Mouse (Mus musculus) limb, embryonic 15.5 days (tissue): ENCODE measurements around the gene Opn1sw. TPM values are rescaled to one million over a fixed set of nuclear protein-coding genes. Genes with fewer than 3 reads are reported as not detected.

Source experiments
- microRNA-seq: library from miRNA; unstranded; fragments of <30 nt; microRNA quantifications from one replicate; pipeline ENCODE4, GENCODE M21; 2016
- polyA plus RNA-seq: library from polyadenylated mRNA; unstranded; fragments of >200 nt; fragmentation: Nextera tagmentation; extraction: Ambion mirVana; gene quantifications from 2 replicates; pipeline ENCODE4 v1.2.1, GENCODE M21; 2015

The Opn1sw gene
- polyA plus RNA-seq, 1 experiment from 2014 or later = 1.1 TPM

Small RNA genes lying within 50 kb of the gene (microRNA-seq; reads per million reads assigned to microRNA genes)
- gene Gm26220 (not detected), gene Gm44354 (not detected)

Other genes with a start within 250 kb of the Opn1sw start
- gene Rbm28, start 223.5 kb downstream of the Opn1sw start, polyA plus RNA-seq = 30.7 and 31.5 TPM in 2 replicates
- 0.67 and 0.83 TPM in 2 replicates for gene Prrt4, start 208.9 kb downstream of the Opn1sw start, polyA plus RNA-seq
- 50.4 and 56.8 TPM in 2 replicates for gene Impdh1, start 172.1 kb downstream of the Opn1sw start, polyA plus RNA-seq
- 41.8 and 45.7 TPM in 2 replicates for gene Hilpda, start 116.0 kb downstream of the Opn1sw start, polyA plus RNA-seq
- 0.19 and 0.38 TPM in 2 replicates for gene Fam71f2, start 108.9 kb downstream of the Opn1sw start, polyA plus RNA-seq
- gene Fam71f1, start 69.3 kb downstream of the Opn1sw start, polyA plus RNA-seq = not detected in 2 replicates
- gene Calu, start 40.4 kb downstream of the Opn1sw start, polyA plus RNA-seq = 549 and 573 TPM in 2 replicates
- gene Ccdc136, start 7.8 kb upstream of the Opn1sw start, polyA plus RNA-seq = 18.1 and 21.0 TPM in 2 replicates
- 21.5 and 28.0 TPM in 2 replicates for gene Flnc, start 44.8 kb upstream of the Opn1sw start, polyA plus RNA-seq
- gene Atp6v1f, start 79.2 kb upstream of the Opn1sw start, polyA plus RNA-seq = 221 and 243 TPM in 2 replicates
- gene Atp6v1fnb, start 83.0 kb upstream of the Opn1sw start, polyA plus RNA-seq = not detected in 2 replicates
- 25.8 and 26.5 TPM in 2 replicates for gene Kcp, start 119.5 kb upstream of the Opn1sw start, polyA plus RNA-seq
- gene Irf5, start 138.2 kb upstream of the Opn1sw start, polyA plus RNA-seq = 4.6 and 6.0 TPM in 2 replicates
- 80.0 and 82.2 TPM in 2 replicates for gene Tnpo3, start 221.4 kb upstream of the Opn1sw start, polyA plus RNA-seq